Mouse (Mus musculus): ENCODE data around the gene Ttc27.

GRCm38 (mm10) chr17:74786198-74786734 is 68.7 kb downstream of the Ttc27 start:
- TF ChIP-seq CTCF (IDR thresholded peaks at IDR 0.05; ENCODE audit: low read depth) (no peak), EP300 (optimal IDR thresholded peaks at IDR 0.05) (no peak)
